Mouse (Mus musculus) limb, embryonic 14.5 days (tissue): Measurements from ENCODE around the gene Immt. TPM values are rescaled to one million over a fixed set of nuclear protein-coding genes. Genes with fewer than 3 reads are reported as not detected.

ENCODE experiments used
- ATAC-seq: fragments of 200-750 bp; cut with Nextera tagmentation; 2 replicates; pipeline ENCODE4 v1.8.0; 2017; ENCODE audit warnings: low read depth, moderate number of reproducible peaks, moderate TSS enrichment; ENCODE audit not compliant: low FRiP score
- DNase-seq: peaks from one replicate; pipeline ENCODE4 v3.0.0-alpha.2; 2015; ENCODE audit warnings: low spot score
- H3K27ac ChIP-seq: fragments of 300-500 bp; sonication (generic); replicated peaks from 2 replicates; pipeline ENCODE4 v1.5.1; 2014; ENCODE audit warnings: low read depth, mild to moderate bottlenecking, low read length, moderate library complexity, mixed read lengths
- H3K27me3 ChIP-seq: fragments of 300-500 bp; sonication (generic); 2 replicates; pipeline ENCODE4 v1.6.1; 2014; ENCODE audit warnings: low read length, mixed read lengths; ENCODE audit not compliant: control insufficient read depth, insufficient read depth
- H3K36me3 ChIP-seq: fragments of 300-500 bp; sonication (generic); 2 replicates; pipeline ENCODE4 v1.6.1; 2014; ENCODE audit warnings: mild to moderate bottlenecking, low read length, moderate library complexity, mixed read lengths; ENCODE audit not compliant: control insufficient read depth, insufficient read depth
- H3K4me1 ChIP-seq: fragments of 300-500 bp; sonication (generic); 2 replicates; pipeline ENCODE4 v1.6.1; 2014; ENCODE audit warnings: antibody characterized with exemption, low read length, mixed read lengths; ENCODE audit not compliant: control insufficient read depth, insufficient read depth
- H3K4me2 ChIP-seq: fragments of 300-500 bp; sonication (generic); replicated peaks from 2 replicates; pipeline ENCODE4 v1.6.1; 2014; ENCODE audit warnings: low read depth, mild to moderate bottlenecking, low read length, moderate library complexity; ENCODE audit not compliant: severe bottlenecking
- H3K4me3 ChIP-seq: fragments of 300-500 bp; sonication (generic); replicated peaks from 2 replicates; pipeline ENCODE4 v1.5.1; 2014; ENCODE audit warnings: low read length
- H3K9ac ChIP-seq: fragments of 300-500 bp; sonication (generic); 2 replicates; pipeline ENCODE4 v1.6.1; 2014; ENCODE audit warnings: mild to moderate bottlenecking, low read depth, low read length, moderate library complexity; ENCODE audit not compliant: severe bottlenecking
- H3K9me3 ChIP-seq: fragments of 300-500 bp; sonication (generic); 2 replicates; pipeline ENCODE4 v1.6.1; 2016; ENCODE audit warnings: low read length; ENCODE audit not compliant: control insufficient read depth
- POLR2A ChIP-seq: fragments of 200-500 bp; IDR thresholded peaks from 2 replicates; pipeline ENCODE4 v1.8.0; 2012; ENCODE audit warnings: inconsistent platforms, mild to moderate bottlenecking, moderate library complexity, borderline replicate concordance; ENCODE audit not compliant: insufficient read depth, insufficient read length; ENCODE audit errors: extremely low read depth
- WGBS: fragments of 180-500 bp; shearing (Covaris S2); extraction: QIAGEN DNeasy Blood & Tissue Kit; methylation state at CpG from one replicate; pipeline ENCODE4 v1.1.7; 2014; 5-methylcytosine and 5-hydroxymethylcytosine counted together
- polyA plus RNA-seq, 2 experiments: library from polyadenylated mRNA; depleted of rRNA in 1 of 2; stranded (reverse) in 1 of 2; unstranded in 1 of 2; fragments of >200 nt; fragmentation: Nextera tagmentation in 1 of 2; extraction: Ambion mirVana in 1 of 2; gene quantifications; 2 replicates each; pipeline versions ENCODE4 v1.2.1 to v1.2.3; 2012 to 2014

Immt gene
- 62.8 and 69.8 TPM in 2 replicates for polyA plus RNA-seq (2012; rRNA removed)
- 142 and 145 TPM in 2 replicates for polyA plus RNA-seq (2014; fragmentation: Nextera tagmentation; extraction: Ambion mirVana)

GRCm38 (mm10) chr6:71830690-71831580, at the start of gene Immt:
TSS of gene Immt (plus strand) at chr6:71831331.
- peak within 1 kb of the TSS; percentile 100 for H3K4me3 ChIP-seq
- H3K27ac ChIP-seq, result peak within 1 kb of the TSS; percentile 87
- peak within 1 kb of the TSS; percentile 67 for H3K4me2 ChIP-seq
- peak; percentile 98 for ATAC-seq
- H3K36me3 ChIP-seq, result no peaks in the 10 kb centered on the region
- no peaks in the 10 kb centered on the region for H3K27me3 ChIP-seq
- peaks cover 9% of the 10 kb centered on the region for H3K4me1 ChIP-seq
- under 1% methylated on average over 57 of the region's 64 CpGs for WGBS
- peak within 1 kb of the TSS; percentile 77 for H3K9ac ChIP-seq
- H3K9me3 ChIP-seq, result no peaks in the 10 kb centered on the region
- DNase-seq, result peak; percentile 97
- no peak for TF ChIP-seq POLR2A

GRCm38 (mm10) chr6:71783165-71783564, 48.0 kb upstream of the Immt start:
- Histone ChIP-seq H3K4me2 (no peak overlapping the region), H3K27me3 (no peaks in the 10 kb centered on the region), H3K4me1 (no peaks in the 10 kb centered on the region), H3K9ac (no peak overlapping the region), H3K4me3 (no peak overlapping the region), H3K9me3 (no peaks in the 10 kb centered on the region), H3K27ac (no peak overlapping the region), H3K36me3 (no peaks in the 10 kb centered on the region)
- WGBS, result 86% methylated on average over 5 of the region's 5 CpGs
- no peak for ATAC-seq
- no peak for DNase-seq
- TF ChIP-seq POLR2A, result no peak

- Histone ChIP-seq H3K27me3 (no peaks in the 10 kb centered on the region), H3K9me3 (no peaks in the 10 kb centered on the region), H3K4me1 (no peaks in the 10 kb centered on the region), H3K9ac (no peak overlapping the region), H3K4me2 (no peak overlapping the region), H3K27ac (no peak overlapping the region), H3K4me3 (no peak overlapping the region), H3K36me3 (no peaks in the 10 kb centered on the region)
- ATAC-seq, result no peak
- no peak for DNase-seq
- WGBS, result 55% methylated on average over 9 of the region's 9 CpGs
- TF ChIP-seq POLR2A, result no peak
These were observed 42.8 kb upstream of the Immt start for GRCm38 (mm10) chr6:71788348-71788747.

GRCm38 (mm10) chr6:71791771-71792170, 39.4 kb upstream of the Immt start:
- 75% methylated on average over 6 of the region's 6 CpGs for WGBS
- Histone ChIP-seq H3K4me3 (no peak overlapping the region), H3K9me3 (no peaks in the 10 kb centered on the region), H3K36me3 (no peaks in the 10 kb centered on the region), H3K27ac (no peak overlapping the region), H3K27me3 (no peaks in the 10 kb centered on the region), H3K4me2 (no peak overlapping the region), H3K4me1 (no peaks in the 10 kb centered on the region), H3K9ac (no peak overlapping the region)
- no peak for ATAC-seq
- no peak for DNase-seq
- TF ChIP-seq POLR2A, result no peak

DNA sequence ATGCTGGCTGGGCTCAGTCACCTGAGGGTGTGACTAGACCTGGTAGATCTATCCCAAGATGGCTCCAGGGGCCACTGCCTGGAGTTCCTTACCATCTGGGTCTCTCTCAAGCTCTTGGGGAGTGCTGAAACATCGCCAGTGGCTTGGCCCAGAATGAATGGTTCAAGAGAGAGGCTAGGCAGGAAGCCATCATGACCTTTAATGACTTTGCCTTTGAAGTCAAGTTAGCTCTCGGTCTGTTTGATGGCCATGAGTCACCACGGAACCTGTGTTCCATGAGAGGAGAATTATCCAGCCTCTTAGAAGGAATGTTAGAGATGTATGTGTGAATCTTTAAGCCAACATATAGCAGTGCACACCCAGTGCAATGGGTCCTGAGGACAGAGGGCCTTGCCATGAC, 31.7 kb upstream of the Immt start:
- WGBS, result 53% methylated on average over 3 of the region's 3 CpGs
- H3K36me3 ChIP-seq, result no peaks in the 10 kb centered on the region
- DNase-seq, result no peak
- no peak for TF ChIP-seq POLR2A
- no peak overlapping the region for H3K4me2 ChIP-seq
- no peak overlapping the region for H3K27ac ChIP-seq
- no peaks in the 10 kb centered on the region for H3K27me3 ChIP-seq
- no peaks in the 10 kb centered on the region for H3K4me1 ChIP-seq
- no peak overlapping the region for H3K4me3 ChIP-seq
- ATAC-seq, result no peak
- no peak overlapping the region for H3K9ac ChIP-seq
- H3K9me3 ChIP-seq, result no peaks in the 10 kb centered on the region
